Mouse (Mus musculus) heart, postnatal 0 days (tissue): ENCODE measurements around the gene Epha6. TPM values are rescaled to one million over a fixed set of nuclear protein-coding genes. Genes with fewer than 3 reads are reported as not detected.

Source experiments
- ATAC-seq: fragments of 200-750 bp; cut with Nextera tagmentation; 2 replicates; pipeline ENCODE4 v1.8.0; 2017; ENCODE audit warnings: low read depth, moderate number of reproducible peaks, moderate library complexity; ENCODE audit not compliant: insufficient read depth
- DNase-seq: peaks from one replicate; pipeline ENCODE4 v3.0.0-alpha.2; 2016; ENCODE audit warnings: low spot score
- H3K27ac ChIP-seq: fragments of 300-500 bp; sonication (generic); 2 replicates; pipeline ENCODE4 v1.5.1; 2014; ENCODE audit warnings: low read depth, mild to moderate bottlenecking
- H3K27me3 ChIP-seq: fragments of 300-500 bp; sonication (generic); 2 replicates; pipeline ENCODE4 v1.6.1; 2014; ENCODE audit warnings: low read length, mixed read lengths; ENCODE audit not compliant: control insufficient read depth, insufficient read depth
- H3K36me3 ChIP-seq: fragments of 300-500 bp; sonication (generic); replicated peaks from 2 replicates; pipeline ENCODE4 v1.6.1; 2014; ENCODE audit warnings: low read length, mixed read lengths; ENCODE audit not compliant: control insufficient read depth, insufficient read depth
- H3K4me1 ChIP-seq: fragments of 300-500 bp; sonication (generic); 2 replicates; pipeline ENCODE4 v1.6.1; 2014; ENCODE audit warnings: antibody characterized with exemption; ENCODE audit not compliant: control insufficient read depth, insufficient read depth
- H3K4me2 ChIP-seq: fragments of 300-500 bp; sonication (generic); 2 replicates; pipeline ENCODE4 v1.6.1; 2014; ENCODE audit warnings: low read depth, mild to moderate bottlenecking, low read length, moderate library complexity
- H3K4me3 ChIP-seq: fragments of 300-500 bp; sonication (generic); 2 replicates; pipeline ENCODE4 v1.5.1; 2014; ENCODE audit warnings: low read depth, low read length
- H3K9ac ChIP-seq: fragments of 300-500 bp; sonication (generic); replicated peaks from 2 replicates; pipeline ENCODE4 v1.6.1; 2014; ENCODE audit warnings: low read depth, low read length, mixed read lengths
- H3K9me3 ChIP-seq: fragments of 300-500 bp; sonication (generic); replicated peaks from 2 replicates; pipeline ENCODE4 v1.6.1; 2016; ENCODE audit warnings: low read length; ENCODE audit not compliant: control insufficient read depth
- CTCF ChIP-seq: IDR thresholded peaks from 2 replicates; pipeline ENCODE4 v1.5.1; 2016; ENCODE audit warnings: antibody characterized with exemption, control low read depth, low read depth
- EP300 ChIP-seq: IDR thresholded peaks from 2 replicates; pipeline ENCODE4 v1.6.1; 2016; ENCODE audit warnings: antibody characterized with exemption, low read depth
- WGBS: fragments of 180-500 bp; shearing (Covaris S2); extraction: QIAGEN DNeasy Blood & Tissue Kit; methylation state at CpG from one replicate; pipeline ENCODE4 v1.1.7; 2014; 5-methylcytosine and 5-hydroxymethylcytosine counted together
- polyA plus RNA-seq: library from polyadenylated mRNA; unstranded; fragments of >200 nt; fragmentation: Nextera tagmentation; extraction: Ambion mirVana; gene quantifications from 2 replicates; pipeline ENCODE4 v1.2.1, GENCODE M21; 2015
- total RNA-seq: library from RNA; depleted of rRNA; stranded (reverse); fragments of >200 nt; gene quantifications from 2 replicates; pipeline ENCODE4 v1.2.3, GENCODE M21; 2014; ENCODE audit warnings: low replicate concordance

The Epha6 gene
- total and polyA plus RNA-seq, 2 experiments from 2014 or later, result not detected

DNA sequence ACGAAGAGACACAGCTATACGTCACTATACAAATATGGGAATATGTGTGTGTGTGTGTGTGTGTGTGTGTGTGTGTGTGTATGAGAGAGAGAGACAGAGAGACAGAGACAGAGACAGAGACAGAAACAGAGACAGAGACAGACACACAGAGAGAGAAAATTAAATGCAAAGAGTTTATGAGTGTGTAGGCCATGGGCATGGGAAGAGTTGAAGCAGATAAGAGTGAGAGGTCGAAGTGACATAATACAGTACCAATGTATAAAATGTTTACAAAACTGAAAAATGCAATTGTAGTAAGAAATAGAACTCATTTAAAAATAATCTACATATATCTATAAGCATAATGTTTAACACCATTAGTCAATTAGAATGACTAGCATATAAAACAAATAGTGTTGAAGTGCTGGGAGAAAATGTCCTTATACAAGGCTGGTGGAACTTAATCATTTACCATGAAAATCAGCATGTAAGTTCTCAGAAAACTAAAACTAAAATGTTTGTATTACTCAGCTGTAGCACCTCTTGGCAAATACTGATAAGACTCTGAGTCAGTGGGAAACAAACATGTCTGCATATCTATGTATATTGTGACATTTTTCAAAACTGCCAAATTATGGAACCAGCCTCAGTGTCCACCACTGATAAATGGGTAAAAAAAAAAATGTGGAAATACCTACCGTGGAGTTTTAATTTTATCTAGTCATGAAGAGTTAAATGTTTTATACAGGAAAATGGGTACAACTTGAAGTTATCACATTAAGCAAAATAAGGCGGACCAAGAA is 371.2 kb downstream of the Epha6 start:
- Histone ChIP-seq H3K36me3 (no peaks in the 10 kb centered on the region), H3K27me3 (no peaks in the 10 kb centered on the region), H3K4me3 (no peak overlapping the region), H3K4me2 (no peak overlapping the region), H3K9me3 (no peaks in the 10 kb centered on the region), H3K4me1 (no peaks in the 10 kb centered on the region), H3K9ac (no peak overlapping the region), H3K27ac (no peak overlapping the region)
- no peak for DNase-seq
- no peak for ATAC-seq
- no peak for TF ChIP-seq EP300
- TF ChIP-seq CTCF, result no peak
- 76% methylated on average over 5 of the region's 5 CpGs for WGBS

- Histone ChIP-seq H3K4me2 (no peak overlapping the region), H3K9me3 (no peaks in the 10 kb centered on the region), H3K9ac (no peak overlapping the region), H3K36me3 (no peaks in the 10 kb centered on the region), H3K4me3 (no peak overlapping the region), H3K27me3 (no peaks in the 10 kb centered on the region), H3K4me1 (no peaks in the 10 kb centered on the region), H3K27ac (no peak overlapping the region)
- no peak for TF ChIP-seq EP300
- no peak for TF ChIP-seq CTCF
- no peak for ATAC-seq
- 66% methylated on average over 2 of the region's 2 CpGs for WGBS
- DNase-seq, result no peak
Measured at GRCm38 (mm10) chr16:60232982-60233381, 372.3 kb downstream of the Epha6 start.

DNA sequence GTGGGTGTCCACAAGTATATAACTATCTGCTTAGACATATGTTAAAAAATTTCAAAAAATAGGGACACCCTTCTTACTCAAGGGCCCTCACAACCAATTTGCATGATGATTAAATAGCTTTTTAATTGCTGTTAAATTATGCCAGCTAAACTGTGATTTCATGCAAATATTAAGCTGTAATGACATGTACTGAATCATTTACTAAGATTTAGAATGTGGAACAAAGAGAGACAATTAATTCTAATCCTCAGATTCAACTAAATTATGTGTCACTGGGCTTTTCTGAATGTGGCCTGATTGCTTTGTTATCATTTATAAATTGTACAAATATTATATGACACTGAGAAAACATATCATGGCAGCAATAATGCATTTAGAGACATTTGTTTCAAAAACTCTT is 396.2 kb downstream of the Epha6 start:
- DNase-seq, result no peak
- TF ChIP-seq EP300, result no peak
- TF ChIP-seq CTCF, result no peak
- no peaks in the 10 kb centered on the region for H3K4me1 ChIP-seq
- no peaks in the 10 kb centered on the region for H3K27me3 ChIP-seq
- H3K36me3 ChIP-seq, result no peaks in the 10 kb centered on the region
- H3K9ac ChIP-seq, result no peak overlapping the region
- no peak for ATAC-seq
- no peak overlapping the region for H3K27ac ChIP-seq
- no peaks in the 10 kb centered on the region for H3K9me3 ChIP-seq
- no peak overlapping the region for H3K4me3 ChIP-seq
- no peak overlapping the region for H3K4me2 ChIP-seq

DNA sequence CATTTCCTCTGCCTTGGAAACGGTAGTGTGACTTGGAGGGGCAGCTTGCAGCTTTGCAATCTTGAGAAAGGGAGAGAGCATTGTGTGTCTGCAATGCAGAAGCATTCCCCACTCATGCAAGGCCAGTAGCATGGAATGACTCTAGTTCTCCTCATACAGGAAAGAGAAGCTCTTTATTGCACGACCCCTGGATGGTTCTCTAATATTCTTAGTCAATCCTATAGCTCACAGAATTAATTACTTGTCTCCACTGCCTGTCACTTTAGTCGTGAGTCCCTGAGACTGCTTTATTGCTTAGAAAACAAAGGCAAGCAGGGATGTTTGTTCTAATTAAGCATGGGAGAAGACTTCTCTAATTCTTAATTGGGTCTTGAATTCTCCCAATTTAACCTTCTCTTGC is 429.8 kb downstream of the Epha6 start:
- 43% methylated on average over 3 of the region's 3 CpGs for WGBS
- H3K36me3 ChIP-seq, result no peaks in the 10 kb centered on the region
- H3K4me2 ChIP-seq, result no peak overlapping the region
- DNase-seq (no peak), ATAC-seq (no peak)
- no peak overlapping the region for H3K4me3 ChIP-seq
- H3K27ac ChIP-seq, result no peak overlapping the region
- H3K9me3 ChIP-seq, result no peaks in the 10 kb centered on the region
- no peaks in the 10 kb centered on the region for H3K4me1 ChIP-seq
- no peak for TF ChIP-seq CTCF
- TF ChIP-seq EP300, result no peak
- H3K9ac ChIP-seq, result no peak overlapping the region
- H3K27me3 ChIP-seq, result no peaks in the 10 kb centered on the region

DNA sequence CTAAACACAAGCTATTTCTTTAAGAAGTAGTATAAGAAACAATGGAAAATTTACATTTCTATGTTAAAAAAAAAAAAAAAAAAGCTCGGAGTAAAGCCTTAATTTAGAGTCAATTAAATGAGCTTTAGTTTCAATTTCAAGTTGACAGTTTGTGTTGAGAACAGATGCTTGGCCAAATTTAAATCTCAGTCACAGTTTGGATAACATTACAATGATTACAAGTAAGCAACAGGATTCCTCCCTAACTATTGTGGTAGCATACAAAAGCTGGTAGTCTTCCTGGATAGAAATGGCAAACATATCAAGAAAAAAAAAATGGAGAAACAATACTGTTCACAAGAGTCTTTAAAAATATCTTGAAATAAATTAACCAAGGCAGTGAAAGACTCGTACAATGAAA is 452.9 kb downstream of the Epha6 start:
- H3K27ac ChIP-seq, result no peak overlapping the region
- no peaks in the 10 kb centered on the region for H3K9me3 ChIP-seq
- H3K36me3 ChIP-seq, result no peaks in the 10 kb centered on the region
- no peak overlapping the region for H3K4me2 ChIP-seq
- H3K27me3 ChIP-seq, result no peaks in the 10 kb centered on the region
- no peak for ATAC-seq
- 55% methylated on average over 2 of the region's 2 CpGs for WGBS
- H3K4me1 ChIP-seq, result no peaks in the 10 kb centered on the region
- DNase-seq, result no peak
- H3K4me3 ChIP-seq, result no peak overlapping the region
- TF ChIP-seq EP300 (no peak), CTCF (no peak)
- H3K9ac ChIP-seq, result no peak overlapping the region

DNA sequence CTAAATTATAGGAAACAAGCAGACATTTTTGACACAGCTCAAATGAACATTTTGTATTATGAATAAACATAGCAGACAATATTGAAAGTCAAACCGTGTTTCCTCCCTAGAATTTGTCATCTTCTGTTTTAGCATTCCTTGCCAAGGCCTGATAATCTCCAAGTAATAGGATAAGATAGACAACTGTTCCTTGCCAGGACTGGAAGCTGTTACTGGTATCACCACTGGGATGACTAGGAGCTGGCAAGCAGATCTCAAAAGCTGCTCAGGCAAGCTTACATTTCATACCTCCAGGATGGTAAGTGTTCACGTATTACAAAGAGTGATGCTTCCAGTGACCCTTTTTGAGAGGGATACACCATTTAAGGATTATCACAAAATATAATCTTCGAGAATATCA is 461.0 kb downstream of the Epha6 start:
- DNase-seq (no peak), ATAC-seq (no peak)
- H3K27ac ChIP-seq, result no peak overlapping the region
- 43% methylated on average over 3 of the region's 3 CpGs for WGBS
- H3K4me1 ChIP-seq, result no peaks in the 10 kb centered on the region
- no peak for TF ChIP-seq CTCF
- no peak for TF ChIP-seq EP300
- no peaks in the 10 kb centered on the region for H3K27me3 ChIP-seq
- no peaks in the 10 kb centered on the region for H3K36me3 ChIP-seq
- H3K9ac ChIP-seq, result no peak overlapping the region
- H3K4me3 ChIP-seq, result no peak overlapping the region
- H3K9me3 ChIP-seq, result no peaks in the 10 kb centered on the region
- H3K4me2 ChIP-seq, result no peak overlapping the region
